Mouse (Mus musculus): ENCODE data around the gene Mpp3. TPM values are rescaled to one million over a fixed set of nuclear protein-coding genes. Genes with fewer than 3 reads are reported as not detected.
"Not testable (repeated sequence)": the region's sequence is repeated elsewhere in the genome, so short reads cannot be mapped to it uniquely, and the experiment has no call there.

Mpp3 gene
- polyA plus RNA-seq, 1 experiment: not detected

DNA sequence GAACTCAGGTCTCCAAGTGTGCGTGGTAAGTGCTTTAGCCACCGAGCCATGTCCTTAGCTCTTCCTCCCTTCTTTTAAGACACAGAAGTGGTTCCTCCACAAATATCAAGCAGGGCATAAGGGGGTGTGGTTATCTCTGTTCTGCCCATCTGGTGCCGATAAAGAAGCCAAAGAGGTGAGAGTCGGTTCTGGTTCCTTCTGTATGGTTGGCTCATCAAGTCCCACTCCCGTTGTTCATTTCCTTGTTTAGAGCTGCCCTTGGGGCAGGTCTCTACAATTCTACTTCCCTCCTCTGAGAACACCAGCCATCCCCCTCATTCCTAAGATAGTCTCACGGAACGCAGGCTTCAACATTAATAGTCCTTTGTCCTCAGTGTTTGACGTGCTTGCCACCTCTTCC is 34.2 kb downstream of the Mpp3 start:
- peaks cover 10% of the 10 kb centered on the region for H3K4me1 ChIP-seq (ENCODE audit: control insufficient read depth, insufficient read depth, low read length)
- TF ChIP-seq CTCF (IDR thresholded peaks at IDR 0.05; ENCODE audit: insufficient read depth, low read depth, low read length): no peak
- WGBS: 46% methylated on average over 8 of the region's 8 CpGs
- peak overlapping the region; percentile 65 for H3K27ac ChIP-seq (ENCODE audit: insufficient read depth, low read depth, low read length)
- no peak overlapping the region for H3K4me3 ChIP-seq (ENCODE audit: insufficient read depth, low read depth, low read length)

DNA sequence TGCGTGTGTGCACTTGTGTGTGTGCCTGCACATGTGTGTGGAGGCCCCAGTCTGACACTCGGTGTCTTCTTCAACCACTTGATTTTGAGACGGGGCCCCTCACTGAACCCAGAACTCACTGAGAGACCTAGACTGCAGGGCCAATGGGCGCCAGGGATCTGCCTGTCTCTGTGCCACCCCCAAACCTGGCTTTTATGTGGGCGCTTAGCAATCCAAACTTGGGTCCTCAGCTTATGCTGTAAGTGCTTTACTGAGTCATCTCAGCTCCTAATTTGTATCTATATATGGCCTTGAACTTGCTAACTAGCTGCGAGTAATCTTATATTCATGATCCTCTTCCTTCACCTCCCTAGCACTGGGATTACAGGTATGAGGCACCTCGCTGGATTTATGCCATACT is 35.9 kb downstream of the Mpp3 start:
- no peak overlapping the region for H3K4me3 ChIP-seq (ENCODE audit: insufficient read depth, low read depth, low read length)
- peaks cover 10% of the 10 kb centered on the region for H3K4me1 ChIP-seq (ENCODE audit: control insufficient read depth, insufficient read depth, low read length)
- H3K27ac ChIP-seq (ENCODE audit: insufficient read depth, low read depth, low read length): 0 out of 2 replicates have a peak overlapping the region, but pooled peaks have one; percentile 1
- WGBS: 64% methylated on average over 7 of the region's 7 CpGs
- no peak for TF ChIP-seq POLR2A (IDR thresholded peaks at IDR 0.05; ENCODE audit: insufficient read depth, low read depth, low read length)
- TF ChIP-seq CTCF (IDR thresholded peaks at IDR 0.05; ENCODE audit: insufficient read depth, low read depth, low read length): no peak

- WGBS: 65% methylated on average over 3 of the region's 3 CpGs
- H3K4me3 ChIP-seq (ENCODE audit: insufficient read depth, low read depth, low read length): no peak overlapping the region
- H3K27ac ChIP-seq (ENCODE audit: insufficient read depth, low read depth, low read length): peak overlapping the region; percentile 1; the same call in 1 of the 2 replicates
- TF ChIP-seq CTCF (IDR thresholded peaks at IDR 0.05; ENCODE audit: insufficient read depth, low read depth, low read length) (no peak), POLR2A (IDR thresholded peaks at IDR 0.05; ENCODE audit: insufficient read depth, low read depth, low read length) (no peak)
- H3K4me1 ChIP-seq (ENCODE audit: control insufficient read depth, insufficient read depth, low read length): peaks cover 10% of the 10 kb centered on the region
These were observed 36.4 kb downstream of the Mpp3 start for GRCm38 (mm10) chr11:101991813-101992212.

GRCm38 (mm10) chr11:101990244-101990643 is 38.0 kb downstream of the Mpp3 start:
- TF ChIP-seq CTCF (IDR thresholded peaks at IDR 0.05; ENCODE audit: insufficient read depth, low read depth, low read length) (no peak), POLR2A (IDR thresholded peaks at IDR 0.05; ENCODE audit: insufficient read depth, low read depth, low read length) (no peak)
- 89% methylated on average over 3 of the region's 3 CpGs for WGBS
- no peak overlapping the region for H3K27ac ChIP-seq (ENCODE audit: insufficient read depth, low read depth, low read length)

DNA sequence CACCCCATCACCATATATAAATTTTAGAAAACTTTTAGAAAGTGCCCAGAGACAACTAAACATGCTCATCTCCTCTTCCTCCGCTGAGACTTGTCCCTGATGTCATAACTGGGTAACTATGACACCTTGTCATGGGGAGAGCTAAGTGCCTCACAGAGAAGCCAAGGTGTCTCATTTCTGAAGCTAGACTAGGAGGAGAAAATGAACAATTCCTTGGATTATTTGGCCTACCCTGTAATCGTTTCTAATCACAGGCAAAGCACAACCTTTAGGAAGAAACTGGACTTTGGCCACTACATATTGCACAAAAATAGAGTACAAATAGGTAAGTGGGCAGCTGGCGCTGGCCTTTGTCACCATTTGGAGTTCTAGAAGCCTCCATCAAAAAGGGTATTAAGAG is 41.3 kb downstream of the Mpp3 start, which contains the start of gene Dusp3:
Gene Dusp3 (minus strand): TSS at position 101 of the 400 bp plus-strand sequence.
- no peak within 1 kb of the TSS for H3K27ac ChIP-seq (ENCODE audit: insufficient read depth, low read depth, low read length)
- no peak within 1 kb of the TSS for H3K4me3 ChIP-seq (ENCODE audit: insufficient read depth, low read depth, low read length)
- H3K4me1 ChIP-seq (ENCODE audit: control insufficient read depth, insufficient read depth, low read length): peaks cover 16% of the 10 kb centered on the region
- WGBS: 83% methylated on average over 3 of the region's 3 CpGs
- TF ChIP-seq POLR2A (IDR thresholded peaks at IDR 0.05; ENCODE audit: insufficient read depth, low read depth, low read length) (no peak), CTCF (IDR thresholded peaks at IDR 0.05; ENCODE audit: insufficient read depth, low read depth, low read length) (no peak)

More at GRCm38 (mm10) chr11:101990244-101990643, 38.0 kb downstream of the Mpp3 start:
- Histone ChIP-seq H3K4me1 (ENCODE audit: control insufficient read depth, insufficient read depth, low read length) (peaks cover 5% of the 10 kb centered on the region), H3K4me3 (ENCODE audit: insufficient read depth, low read depth, low read length) (no peak overlapping the region)

GRCm38 (mm10) chr11:101985990-101986389 is 42.3 kb downstream of the Mpp3 start:
- WGBS: 1% methylated on average over 10 of the region's 10 CpGs

DNA sequence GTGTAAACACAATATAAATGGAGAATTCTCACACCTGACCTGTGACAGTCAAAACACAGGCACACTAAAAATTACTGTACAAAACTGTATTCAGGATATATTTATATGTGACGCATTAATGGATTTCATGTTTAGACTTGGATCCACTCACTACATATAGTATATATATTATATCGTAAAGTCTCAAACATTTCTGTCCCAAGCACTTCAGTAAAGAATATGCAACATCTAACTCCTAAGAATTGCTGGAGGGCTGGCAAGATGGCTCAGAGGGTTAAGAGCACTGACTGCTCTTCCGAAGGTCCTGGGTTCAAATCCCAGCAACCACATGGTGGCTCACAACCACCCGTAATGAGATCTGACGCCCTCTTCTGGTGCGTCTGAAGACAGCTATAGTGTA is 42.8 kb downstream of the Mpp3 start:
- WGBS: 61% methylated on average over 6 of the region's 6 CpGs
- not testable (repeated sequence) for H3K4me3 ChIP-seq (ENCODE audit: insufficient read depth, low read depth, low read length); H3K27ac ChIP-seq (ENCODE audit: insufficient read depth, low read depth, low read length)
- peaks cover 21% of the 10 kb centered on the region for H3K4me1 ChIP-seq (ENCODE audit: control insufficient read depth, insufficient read depth, low read length)

More at GRCm38 (mm10) chr11:101985990-101986389, 42.3 kb downstream of the Mpp3 start:
- TF ChIP-seq POLR2A (IDR thresholded peaks at IDR 0.05; ENCODE audit: insufficient read depth, low read depth, low read length) (no peak), CTCF (IDR thresholded peaks at IDR 0.05; ENCODE audit: insufficient read depth, low read depth, low read length) (peak; percentile 76)
- Histone ChIP-seq H3K4me3 (ENCODE audit: insufficient read depth, low read depth, low read length) (no peak overlapping the region), H3K4me1 (ENCODE audit: control insufficient read depth, insufficient read depth, low read length) (peaks cover 21% of the 10 kb centered on the region), H3K27ac (ENCODE audit: insufficient read depth, low read depth, low read length) (no peak overlapping the region)

GRCm38 (mm10) chr11:101984054-101985025 is 43.9 kb downstream of the Mpp3 start, which contains the start of gene Cfap97d1:
TSS of gene Cfap97d1 (plus strand) at chr11:101984279.
- under 1% methylated on average over 71 of the region's 71 CpGs for WGBS
- Histone ChIP-seq H3K4me1 (ENCODE audit: control insufficient read depth, insufficient read depth, low read length) (peaks cover 21% of the 10 kb centered on the region), H3K4me3 (ENCODE audit: insufficient read depth, low read depth, low read length) (peak within 1 kb of the TSS; percentile 80), H3K27ac (ENCODE audit: insufficient read depth, low read depth, low read length) (peak within 1 kb of the TSS; percentile 76)
- TF ChIP-seq POLR2A (IDR thresholded peaks at IDR 0.05; ENCODE audit: insufficient read depth, low read depth, low read length) (peak; percentile 53), CTCF (IDR thresholded peaks at IDR 0.05; ENCODE audit: insufficient read depth, low read depth, low read length) (no peak)

- Histone ChIP-seq H3K4me3 (ENCODE audit: insufficient read depth, low read depth, low read length) (peak overlapping the region; percentile 17; the same call in 1 of the 2 replicates), H3K27ac (ENCODE audit: insufficient read depth, low read depth, low read length) (peak overlapping the region; percentile 36), H3K4me1 (ENCODE audit: control insufficient read depth, insufficient read depth, low read length) (peaks cover 21% of the 10 kb centered on the region)
- TF ChIP-seq POLR2A (IDR thresholded peaks at IDR 0.05; ENCODE audit: insufficient read depth, low read depth, low read length): no peak
- TF ChIP-seq CTCF (IDR thresholded peaks at IDR 0.05; ENCODE audit: insufficient read depth, low read depth, low read length): no peak
- 66% methylated on average over 10 of the region's 10 CpGs for WGBS
These were observed 44.8 kb downstream of the Mpp3 start for GRCm38 (mm10) chr11:101983431-101983921.

Data from olfactory bulb, adult 2 months (tissue).